Comparison of ENCODE assay signal across 13 mouse cellular contexts in the genomic region with DNA sequence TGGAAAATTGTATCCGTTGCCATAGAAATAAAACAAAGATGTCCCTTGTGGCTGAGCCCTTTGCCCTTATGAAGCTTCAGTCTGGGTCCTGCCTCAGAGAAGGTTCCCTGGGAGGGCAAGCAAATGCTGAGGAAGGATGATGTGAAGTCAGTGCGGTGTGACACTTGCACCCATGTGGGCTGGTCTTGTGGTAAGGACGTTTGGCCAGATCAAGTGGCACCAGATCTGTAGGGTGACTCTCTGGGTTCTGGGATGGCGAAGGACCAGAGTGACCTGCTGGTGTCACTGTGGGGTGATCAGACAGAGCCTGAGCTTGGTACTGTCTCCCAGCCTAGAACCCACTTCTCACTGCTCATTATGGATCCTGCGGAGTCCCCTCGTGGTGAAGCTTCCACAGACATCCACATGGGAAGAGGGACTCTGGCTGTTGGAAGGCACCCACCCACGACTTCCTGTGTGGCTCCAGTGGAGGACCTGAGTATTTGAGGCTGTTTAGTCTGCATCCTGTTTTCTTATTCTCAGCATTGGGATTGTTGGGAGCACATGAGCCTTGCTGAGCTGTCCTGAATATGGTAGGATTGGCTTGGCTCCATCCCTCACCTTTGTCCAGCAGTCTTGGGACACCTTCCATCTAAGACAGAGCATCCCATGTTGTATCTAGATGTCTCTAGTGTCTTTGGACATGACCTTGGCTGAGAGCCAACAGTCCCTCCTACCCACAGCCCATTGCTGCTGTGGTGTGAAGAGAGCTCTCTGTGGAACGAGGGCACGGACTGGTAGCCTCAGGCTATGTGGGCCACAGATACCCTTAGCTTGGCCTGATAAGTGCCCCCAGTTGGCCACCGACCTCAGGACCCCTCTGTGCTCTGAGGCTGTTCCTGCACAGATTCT. TPM values are rescaled to one million over a fixed set of nuclear protein-coding genes. Genes with fewer than 3 reads are reported as not detected.
A peak's percentile ranks its signal among the peaks of the same experiment; 100 is the strongest.
DNase-seq lines count a peak whose midpoint lies in the region; ATAC-seq and TF ChIP-seq lines count a peak whose summit lies in the region.
"Had no signal": no experiment of that assay in that cellular context is flagged by ENCODE, and none has a peak within 500 bp of the region (broad histone marks: within the 10 kb centered on the region; RNA-seq: fewer than 3 reads in every experiment).

No protein-coding gene starts in this region.

- in situ Hi-C loops in CH12.LX (cut with MboI; ENCODE audit: low pct_ligation_motif_present, low pct_unique_long_range_greater_than_20kb, low sequenced_read_pairs), result no loop called here

- no peak for DNase-seq in hindbrain, embryonic 10.5 days (ENCODE audit: low spot score)
- no peak for DNase-seq in hindbrain, embryonic 11.5 days (ENCODE audit: low spot score)
- DNase-seq in lung, postnatal 0 days (ENCODE audit: low spot score), result no peak
- no peak for DNase-seq in lung, postnatal 14 days
- peak; percentile 72 for DNase-seq in CH12.LX (ENCODE audit: extremely low read depth)
- DNase-seq in adrenal gland, adult 18-20 months (ENCODE audit: low spot score in 2 of 2), result no peak
- DNase-seq: cerebellum, adult 8-10 months; thymus, adult 2 months had no signal

- no peaks in the 10 kb centered on the region for H3K27me3 ChIP-seq in hindbrain, embryonic 10.5 days (ENCODE audit: insufficient read depth, poor library complexity, severe bottlenecking)
- no peaks in the 10 kb centered on the region for H3K27me3 ChIP-seq in hindbrain, embryonic 11.5 days (ENCODE audit: control insufficient read depth, insufficient read depth, low read length)
- no peaks in the 10 kb centered on the region for H3K27me3 ChIP-seq in lung, postnatal 0 days (replicated peaks; ENCODE audit: insufficient read depth, low read length)
- no peaks in the 10 kb centered on the region for H3K27me3 ChIP-seq in CH12.LX (replicated peaks)
- H3K27me3 ChIP-seq: hindbrain, embryonic 12.5 days had no signal

- H3K36me3 ChIP-seq in hindbrain, embryonic 10.5 days, result no peaks in the 10 kb centered on the region
- no peaks in the 10 kb centered on the region for H3K36me3 ChIP-seq in hindbrain, embryonic 11.5 days (ENCODE audit: control insufficient read depth, insufficient read depth, low read length)
- no peaks in the 10 kb centered on the region for H3K36me3 ChIP-seq in lung, postnatal 0 days (ENCODE audit: insufficient read depth, low read length)
- peaks cover 6 to 44% of the 10 kb centered on the region in 2 experiments for H3K36me3 ChIP-seq in CH12.LX (replicated peaks in 1 of 2; ENCODE audit: control insufficient read depth in 1 of 2, insufficient read depth in 1 of 2, low read length in 1 of 2)
- H3K36me3 ChIP-seq: embryonic facial prominence, embryonic 10.5 days; hindbrain, embryonic 12.5 days had no signal

- H3K4me3 ChIP-seq in hindbrain, embryonic 10.5 days, result no peak overlapping the region
- H3K4me3 ChIP-seq in hindbrain, embryonic 11.5 days (ENCODE audit: low read depth, low read length), result no peak overlapping the region
- no peak overlapping the region for H3K4me3 ChIP-seq in lung, postnatal 0 days (ENCODE audit: low read depth, low read length)
- no peak overlapping the region for H3K4me3 ChIP-seq in CH12.LX (replicated peaks in 1 of 3; ENCODE audit: low read depth in 2 of 3, low read length in 2 of 3, poor library complexity in 1 of 3)
- H3K4me3 ChIP-seq: embryonic facial prominence, embryonic 10.5 days; hindbrain, embryonic 12.5 days had no signal

- H3K9ac ChIP-seq in hindbrain, embryonic 11.5 days (ENCODE audit: low read depth, low read length), result no peak overlapping the region
- H3K9ac ChIP-seq in lung, postnatal 0 days (replicated peaks; ENCODE audit: low read depth), result no peak overlapping the region
- no peak overlapping the region for H3K9ac ChIP-seq in CH12.LX (ENCODE audit: insufficient read depth, low read depth)
- H3K9ac ChIP-seq: hindbrain, embryonic 12.5 days had no signal

- TF ChIP-seq EP300 in lung, postnatal 0 days (IDR thresholded peaks at IDR 0.05), result no peak
- no peak for TF ChIP-seq EP300 in CH12.LX (IDR thresholded peaks at IDR 0.05; ENCODE audit: low read length)

- no peak for ATAC-seq in hindbrain, embryonic 11.5 days (ENCODE audit: low FRiP score)
- peak; percentile 32 for ATAC-seq in lung, postnatal 0 days
- peak; percentile 39 for ATAC-seq in inflammation-experienced regulatory T-cells, adult 6 months
- ATAC-seq in cerebellum, adult (ENCODE audit: insufficient number of reproducible peaks, low FRiP score, low TSS enrichment), result no peak

- WGBS in hindbrain, embryonic 10.5 days, result 69% methylated on average over 10 of the region's 10 CpGs
- 71% methylated on average over 10 of the region's 10 CpGs for WGBS in hindbrain, embryonic 11.5 days
- WGBS in lung, postnatal 0 days, result 76% methylated on average over 10 of the region's 10 CpGs

- peaks cover 59% of the 10 kb centered on the region for H3K4me1 ChIP-seq in hindbrain, embryonic 10.5 days (replicated peaks)
- no peaks in the 10 kb centered on the region; the same call in 1 of the 2 replicates for H3K4me1 ChIP-seq in hindbrain, embryonic 11.5 days (replicated peaks; ENCODE audit: control insufficient read depth, insufficient read depth, low read length)
- no peaks in the 10 kb centered on the region for H3K4me1 ChIP-seq in lung, postnatal 0 days (ENCODE audit: insufficient read depth, low read depth, low read length)
- H3K4me1 ChIP-seq in CH12.LX (ENCODE audit: control insufficient read depth in 1 of 2, insufficient read depth in 2 of 2), result peaks cover 56 to 94% of the 10 kb centered on the region in 2 experiments

- dilution Hi-C loops in CH12.LX (cut with MboI; ENCODE audit: extremely low pct_ligation_motif_present, extremely low pct_unique_long_range_greater_than_20kb, low sequenced_read_pairs), result no loop called here

- TF ChIP-seq POLR2A in CH12.LX (IDR thresholded peaks at IDR 0.05; ENCODE audit: low read depth, low read length), result no peak

- no peaks in the 10 kb centered on the region for H3K9me3 ChIP-seq in hindbrain, embryonic 10.5 days
- no peaks in the 10 kb centered on the region for H3K9me3 ChIP-seq in hindbrain, embryonic 11.5 days (ENCODE audit: control insufficient read depth, low read length)
- H3K9me3 ChIP-seq in lung, postnatal 0 days (ENCODE audit: low read length), result no peaks in the 10 kb centered on the region
- no peaks in the 10 kb centered on the region for H3K9me3 ChIP-seq in CH12.LX (replicated peaks; ENCODE audit: low read length)
- H3K9me3 ChIP-seq: embryonic facial prominence, embryonic 10.5 days; hindbrain, embryonic 12.5 days had no signal

- peak; percentile 40 for TF ChIP-seq CTCF in lung, postnatal 0 days (IDR thresholded peaks at IDR 0.05)
- peak in 1 of 2 experiments; percentile 48; a peak in 2 of 4 replicates for TF ChIP-seq CTCF in CH12.LX (conservative IDR thresholded peaks at IDR 0.05 in 1 of 2, IDR thresholded peaks at IDR 0.05 in 1 of 2; ENCODE audit: low read depth in 2 of 2, low read length in 2 of 2)

- no peaks in the 10 kb centered on the region for H3K79me2 ChIP-seq in CH12.LX (replicated peaks; ENCODE audit: control insufficient read depth, extremely low read depth, insufficient read depth, poor library complexity, severe bottlenecking)

- peak overlapping the region; percentile 17; the same call in 1 of the 2 replicates for H3K27ac ChIP-seq in hindbrain, embryonic 10.5 days
- no peak overlapping the region for H3K27ac ChIP-seq in hindbrain, embryonic 11.5 days (ENCODE audit: low read depth, low read length)
- H3K27ac ChIP-seq in lung, postnatal 0 days (ENCODE audit: low read length), result no peak overlapping the region
- H3K27ac ChIP-seq in CH12.LX (ENCODE audit: insufficient read depth, low read depth), result peak overlapping the region; percentile 22
- H3K27ac ChIP-seq: embryonic facial prominence, embryonic 10.5 days; hindbrain, embryonic 12.5 days had no signal

- H3K4me2 ChIP-seq in hindbrain, embryonic 11.5 days (replicated peaks; ENCODE audit: low read depth, low read length), result no peak overlapping the region
- no peak overlapping the region for H3K4me2 ChIP-seq in lung, postnatal 0 days (replicated peaks; ENCODE audit: low read depth, low read length)
- H3K4me2 ChIP-seq in CH12.LX (ENCODE audit: insufficient read depth, low read depth, poor library complexity, severe bottlenecking), result no peak overlapping the region
- H3K4me2 ChIP-seq: hindbrain, embryonic 12.5 days had no signal

- peak; percentile 18 for TF ChIP-seq RAD21 in CH12.LX (IDR thresholded peaks at IDR 0.05; ENCODE audit: low read depth, low read length)

TF ChIP-seq in CH12.LX, 34 proteins besides CTCF, POLR2A, EP300 and RAD21:
- TF ChIP-seq IRF4 (IDR thresholded peaks at IDR 0.05; ENCODE audit: low read depth, low read length) (0 out of 2 replicates have a peak, but pooled peaks have one; percentile 4), BHLHE40 (IDR thresholded peaks at IDR 0.05; ENCODE audit: low read depth, low read length) (peak; percentile 57; the same call in 1 of the 2 replicates), ZMIZ1 (IDR thresholded peaks at IDR 0.05; ENCODE audit: low read depth, low read length) (no peak; the same call in 1 of the 2 replicates), ETS1 (conservative IDR thresholded peaks at IDR 0.05; ENCODE audit: low read depth, low read length) (peak; percentile 20; the same call in 1 of the 2 replicates), CHD2 (IDR thresholded peaks at IDR 0.05; ENCODE audit: low read length) (no peak), MXI1 (IDR thresholded peaks at IDR 0.05; ENCODE audit: low read depth, low read length) (0 out of 2 replicates have a peak, but pooled peaks have one; percentile 27)

RNA-seq across cellular contexts. Expression of a gene that starts 28.6 kb away (rescaled TPM):
- 3.0 TPM in 2 replicates for polyA plus RNA-seq in hindbrain, embryonic 10.5 days (2016; fragmentation: Nextera tagmentation; extraction: Ambion mirVana)
- 1.3 and 2.3 TPM in 2 replicates for polyA plus RNA-seq in hindbrain, embryonic 11.5 days (2014; fragmentation: Nextera tagmentation; extraction: Ambion mirVana)
- polyA plus RNA-seq in lung, postnatal 0 days (2015; fragmentation: Nextera tagmentation; extraction: Ambion mirVana), result 1.9 and 2.4 TPM in 2 replicates
- total RNA-seq in CH12.LX (2012; rRNA removed) (18.6 and 23.2 TPM in 2 replicates), CH12.LX (2014; rRNA removed) (19.2 and 20.0 TPM in 2 replicates)
- polyA plus RNA-seq in CH12.LX (2012; ENCODE audit: insufficient read length, low read depth), result 37.4 and 40.3 TPM in 2 replicates
- 100 to 1,000 TPM in 1 of 3 experiments, 10 to 100 TPM in 2; 70.6 to 116 (median 97.1) TPM for polyA plus RNA-seq in inflammation-experienced regulatory T-cells, adult 6 months (2017; shearing (Covaris generic))
- 10 to 100 TPM in 1 of 2 experiments, 1 to 10 TPM in 1; 9.8 to 13.3 TPM for total RNA-seq in adrenal gland, adult 18-20 months (2021)

RNA-seq across cellular contexts. Expression of a gene that starts 29.8 kb away (rescaled TPM):
- polyA plus RNA-seq in hindbrain, embryonic 10.5 days (2016; fragmentation: Nextera tagmentation; extraction: Ambion mirVana), result 0.45 TPM in 1 of 2 replicates, not detected in the other
- polyA plus RNA-seq in hindbrain, embryonic 11.5 days (2014; fragmentation: Nextera tagmentation; extraction: Ambion mirVana), result 0.28 TPM in 1 of 2 replicates, not detected in the other
- 0.18 and 0.30 TPM in 2 replicates for polyA plus RNA-seq in lung, postnatal 0 days (2015; fragmentation: Nextera tagmentation; extraction: Ambion mirVana)
- total RNA-seq in CH12.LX (2012; rRNA removed) (0.25 TPM in 1 of 2 replicates, not detected in the other), CH12.LX (2014; rRNA removed) (not detected in 2 replicates)
- 1.1 and 1.5 TPM in 2 replicates for polyA plus RNA-seq in CH12.LX (2012; ENCODE audit: insufficient read length, low read depth)
- 1 to 10 TPM in 2 of 3 experiments, not detected in 1; 1.3 to 1.9 TPM for polyA plus RNA-seq in inflammation-experienced regulatory T-cells, adult 6 months (2017; shearing (Covaris generic))
- total RNA-seq in adrenal gland, adult 18-20 months (2021), result 1 to 10 TPM; 1.0 to 1.6 TPM
- total RNA-seq: left cerebral cortex, postnatal 10 days had no signal
- polyA plus RNA-seq: embryonic facial prominence, embryonic 10.5 days; hindbrain, embryonic 12.5 days had no signal

Comparison
In these comparisons a context has a peak if more than half of its experiments do, and no peak if none do; other contexts are left out.
1. H3K27ac ChIP-seq: peak in hindbrain, embryonic 10.5 days (single experiment) and CH12.LX (single experiment); none in hindbrain, embryonic 11.5 days (single experiment) and lung, postnatal 0 days (single experiment).
2. ATAC-seq: peak in lung, postnatal 0 days (single experiment) and inflammation-experienced regulatory T-cells, adult 6 months (single experiment); none in hindbrain, embryonic 11.5 days (single experiment) and cerebellum, adult (single experiment).